Mouse (Mus musculus): ENCODE measurements at regions not wholly inside any gene's neighbourhood (a gene's known extent, or its start where the extent isn't known, plus 50 kb on each side); places are given as distances from the start of the nearest gene placed in this dataset.

GRCm38 (mm10) chr2:123394296-123394695 is 629.3 kb downstream of the Sqor start:
- TF ChIP-seq CHD2 (IDR thresholded peaks at IDR 0.05; ENCODE audit: low read depth, low read length) = no peak
- TF ChIP-seq HCFC1 (IDR thresholded peaks at IDR 0.05; ENCODE audit: borderline replicate concordance, insufficient read depth, low read length) = no peak
- TF ChIP-seq ZC3H11A (IDR thresholded peaks at IDR 0.05; ENCODE audit: borderline replicate concordance, low read depth, low read length) = no peak
- TF ChIP-seq ZNF384 (IDR thresholded peaks at IDR 0.05; ENCODE audit: low read depth, low read length) = no peak

Measured in ES-E14 (cell line).